Mouse (Mus musculus): ENCODE data around the gene Farp1. TPM values are rescaled to one million over a fixed set of nuclear protein-coding genes. Genes with fewer than 3 reads are reported as not detected.
"Not testable (repeated sequence)": the region's sequence is repeated elsewhere in the genome, so short reads cannot be mapped to it uniquely, and the experiment has no call there.

Farp1 gene
- total RNA-seq, 1 experiment from 2014 or later = 21.1 TPM

GRCm38 (mm10) chr14:121182967-121183366 is 148.0 kb downstream of the Farp1 start:
- DNase-seq = no peak

- no peak for DNase-seq
These were observed 148.6 kb downstream of the Farp1 start for GRCm38 (mm10) chr14:121183414-121184130.

- DNase-seq = no peak
These were observed 149.4 kb downstream of the Farp1 start for GRCm38 (mm10) chr14:121184351-121184750.

- DNase-seq = no peak
These were observed 151.4 kb downstream of the Farp1 start for GRCm38 (mm10) chr14:121186402-121186894.

GRCm38 (mm10) chr14:121189840-121190239 is 154.8 kb downstream of the Farp1 start:
- DNase-seq = not testable (repeated sequence)

- peak; percentile 44 for DNase-seq
These were observed 155.4 kb downstream of the Farp1 start for GRCm38 (mm10) chr14:121190386-121190785.

GRCm38 (mm10) chr14:121191739-121192138 is 156.7 kb downstream of the Farp1 start:
- no peak for DNase-seq

GRCm38 (mm10) chr14:121192394-121192793 is 157.4 kb downstream of the Farp1 start:
- DNase-seq = no peak

- DNase-seq = no peak
These were observed 159.0 kb downstream of the Farp1 start for GRCm38 (mm10) chr14:121193981-121194380.

- DNase-seq = no peak
These were observed 164.0 kb downstream of the Farp1 start for GRCm38 (mm10) chr14:121198915-121199572.

GRCm38 (mm10) chr14:121199789-121200188 is 164.8 kb downstream of the Farp1 start:
- DNase-seq = no peak

GRCm38 (mm10) chr14:121200353-121200752 is 165.4 kb downstream of the Farp1 start:
- no peak for DNase-seq

- no peak for DNase-seq
These were observed 166.2 kb downstream of the Farp1 start for GRCm38 (mm10) chr14:121201178-121201577.

- DNase-seq = no peak
These were observed 170.5 kb downstream of the Farp1 start for GRCm38 (mm10) chr14:121205459-121205858.

- DNase-seq = no peak
These were observed 172.6 kb downstream of the Farp1 start for GRCm38 (mm10) chr14:121207441-121208158.

- DNase-seq = no peak
These were observed 173.1 kb downstream of the Farp1 start for GRCm38 (mm10) chr14:121208159-121208515.

GRCm38 (mm10) chr14:121210318-121210717 is 175.3 kb downstream of the Farp1 start:
- no peak for DNase-seq

- no peak for DNase-seq
These were observed 178.7 kb downstream of the Farp1 start for GRCm38 (mm10) chr14:121213650-121214049.

- DNase-seq = peak; percentile 38
These were observed 179.7 kb downstream of the Farp1 start for GRCm38 (mm10) chr14:121214636-121215257.

GRCm38 (mm10) chr14:121215817-121216216 is 180.8 kb downstream of the Farp1 start:
- DNase-seq = no peak

- no peak for DNase-seq
These were observed 181.7 kb downstream of the Farp1 start for GRCm38 (mm10) chr14:121216672-121217071.

- peak; percentile 41 for DNase-seq
These were observed 183.6 kb downstream of the Farp1 start for GRCm38 (mm10) chr14:121218620-121219019.

Measured in adrenal gland, postnatal 14 days (tissue).